Mouse (Mus musculus): Measurements from ENCODE around the gene 4930415O20Rik.

GRCm38 (mm10) chr15:98543341-98543740, 27.5 kb upstream of the 4930415O20Rik start:
- TF ChIP-seq CTCF (IDR thresholded peaks at IDR 0.05; ENCODE audit: borderline replicate concordance, insufficient read depth, low read depth, low read length): no peak
- TF ChIP-seq POLR2A (IDR thresholded peaks at IDR 0.05; ENCODE audit: borderline replicate concordance, insufficient read depth, low read length): no peak
